Mouse (Mus musculus) ovary, postnatal 14 days (tissue): ENCODE data around the gene Ap4m1.
"Not testable (repeated sequence)": the region's sequence is repeated elsewhere in the genome, so short reads cannot be mapped to it uniquely, and the experiment has no call there.

Experiments
- DNase-seq: peaks from one replicate; pipeline ENCODE4 v3.0.0; 2022; ENCODE audit warnings: low spot score

Gene Ap4m1

GRCm38 (mm10) chr5:138195463-138195862, 23.7 kb downstream of the Ap4m1 start:
- no peak for DNase-seq

- no peak for DNase-seq
Measured at GRCm38 (mm10) chr5:138199576-138199975, 27.8 kb downstream of the Ap4m1 start.

- no peak for DNase-seq
Measured at GRCm38 (mm10) chr5:138202086-138202485, 30.3 kb downstream of the Ap4m1 start.

DNA sequence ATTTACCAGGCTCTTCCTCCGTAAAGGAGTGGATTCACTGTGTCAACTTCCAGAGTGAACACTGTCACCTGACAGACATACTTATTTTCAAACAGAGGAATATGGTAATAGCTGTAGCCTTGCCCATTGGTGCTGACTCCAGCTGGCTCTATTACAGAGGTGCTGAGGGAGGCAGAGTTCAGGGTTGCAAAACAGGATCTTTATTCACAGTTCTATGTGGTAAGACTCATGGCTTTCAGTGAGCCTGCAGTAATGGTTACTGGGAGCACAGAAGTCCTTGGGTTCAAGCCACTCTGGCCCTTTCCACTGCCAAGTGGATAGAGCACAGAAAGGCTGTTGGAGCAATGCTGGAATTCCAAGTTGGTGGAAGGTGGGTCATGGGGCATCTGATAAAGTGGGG, 35.5 kb downstream of the Ap4m1 start:
- DNase-seq, result no peak

DNA sequence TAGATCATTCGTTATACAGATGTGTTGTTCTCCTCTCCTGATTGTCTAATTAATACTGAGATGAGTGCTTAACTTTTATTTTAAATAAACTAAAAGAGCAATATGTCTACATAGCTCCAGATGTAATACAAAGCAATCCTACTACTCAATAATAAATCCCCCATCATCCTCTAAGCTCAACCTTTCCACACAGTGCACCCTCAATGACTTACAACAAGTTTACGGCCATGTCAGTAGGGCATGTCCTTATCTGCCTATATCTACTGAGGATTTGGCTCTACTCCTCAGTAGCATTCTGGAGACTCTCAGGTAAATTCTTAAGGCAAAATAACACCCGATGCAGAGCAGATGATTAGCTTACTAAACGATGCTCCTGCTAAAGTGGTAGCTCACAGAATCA, 36.1 kb downstream of the Ap4m1 start:
- DNase-seq, result no peak

DNA sequence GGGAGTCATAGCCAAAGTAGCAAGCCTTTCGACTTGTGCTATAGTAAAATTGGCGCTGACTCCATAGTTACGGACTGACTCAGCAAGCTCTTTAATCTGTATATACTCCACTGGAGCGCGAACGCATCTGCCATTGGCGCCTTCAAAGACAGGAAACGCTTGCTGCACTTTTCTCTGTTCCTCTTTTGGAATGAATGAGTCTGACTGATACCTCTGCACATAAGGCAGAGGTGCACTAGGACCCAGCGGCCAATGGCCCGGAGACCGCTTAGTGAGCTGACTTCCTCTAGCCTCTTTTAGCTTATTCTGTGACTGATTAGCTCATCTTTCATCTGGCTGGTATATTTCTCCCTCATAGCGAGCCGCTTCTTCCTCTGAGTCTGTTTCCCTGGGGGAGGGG, 44.8 kb downstream of the Ap4m1 start:
- not testable (repeated sequence) for DNase-seq

DNA sequence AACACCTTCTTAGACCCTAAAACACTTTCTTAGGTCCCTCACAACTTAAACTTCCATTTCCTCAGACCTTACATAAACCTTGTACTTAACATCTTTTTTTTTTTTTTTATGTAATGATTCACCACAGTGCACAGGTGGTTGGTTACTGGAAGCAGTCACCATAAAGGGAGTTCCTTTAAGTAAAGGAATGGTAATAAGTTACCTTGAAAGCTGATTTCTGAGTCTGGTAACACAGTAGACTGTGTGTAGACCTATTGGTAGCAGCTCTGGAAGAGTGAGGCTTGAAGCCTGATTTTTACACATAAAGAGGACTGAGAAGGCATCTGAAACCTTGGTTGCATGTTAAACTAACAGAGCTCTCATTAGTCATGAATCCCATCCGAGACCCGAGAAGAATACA, 48.1 kb downstream of the Ap4m1 start:
- DNase-seq, result no peak

DNA sequence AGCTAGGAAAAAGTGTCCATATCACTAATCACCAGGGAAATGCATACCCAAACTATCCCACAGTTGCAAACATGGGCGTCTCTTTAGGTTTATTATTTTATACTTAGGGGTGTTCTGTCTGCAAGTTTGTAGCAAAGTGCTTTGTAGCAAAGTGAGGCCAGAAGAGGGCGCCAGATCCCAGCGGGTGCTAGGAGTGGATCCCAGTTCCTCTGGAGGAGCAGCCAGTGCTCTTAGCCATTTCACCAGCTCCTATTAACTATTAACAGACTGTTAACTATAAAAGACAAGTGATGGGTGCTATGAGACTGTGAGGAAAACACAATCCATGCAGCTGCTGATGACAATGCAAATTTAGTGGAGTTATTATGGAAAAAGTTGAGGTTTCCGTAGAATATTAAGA, 50.3 kb downstream of the Ap4m1 start:
- DNase-seq, result peak; percentile 90

- no peak for DNase-seq
Measured at GRCm38 (mm10) chr5:138223287-138223686, 51.5 kb downstream of the Ap4m1 start.

DNA sequence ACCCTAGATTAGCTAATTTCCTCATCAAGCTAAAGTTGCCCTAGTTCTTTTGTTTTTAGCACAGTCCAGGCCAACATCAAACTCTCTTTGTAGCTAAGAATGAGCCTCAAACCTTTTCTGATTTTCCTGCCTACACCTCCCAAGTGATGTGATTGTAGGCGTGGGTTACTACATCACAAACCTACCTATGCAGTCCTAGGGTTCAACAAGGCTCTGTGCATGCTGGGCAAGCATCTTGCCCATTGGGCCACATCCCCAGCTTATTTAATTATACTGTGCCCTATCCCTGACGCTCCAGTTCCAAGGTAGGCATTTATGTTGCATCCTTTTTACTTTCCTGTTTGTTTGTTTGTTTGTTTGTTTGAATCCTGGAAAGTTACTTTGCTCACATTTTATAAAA, 53.9 kb downstream of the Ap4m1 start, which contains the start of gene Nxpe5:
TSS of gene Nxpe5 (plus strand) at position 199 of the 400 bp plus-strand sequence.
- DNase-seq, result no peak

DNA sequence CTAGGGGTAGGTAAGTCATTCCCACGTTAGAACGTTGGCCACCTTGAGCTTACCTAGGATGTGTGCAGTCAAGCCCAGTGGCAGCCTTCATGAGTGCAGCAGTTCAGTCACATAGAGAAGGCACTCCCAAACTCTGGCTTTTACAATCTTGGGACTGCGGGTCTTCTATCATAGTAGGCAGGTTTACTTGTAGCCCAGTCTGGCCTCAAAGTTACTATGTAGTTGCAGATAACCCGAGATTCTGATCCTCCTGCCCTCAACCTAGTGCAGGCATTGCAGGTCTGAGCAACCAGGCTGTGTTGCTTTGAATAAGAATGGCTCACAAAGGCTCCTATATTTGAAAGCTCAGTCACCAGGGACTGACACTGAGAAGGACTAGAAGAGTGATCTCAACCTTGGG, 54.7 kb downstream of the Ap4m1 start:
- no peak for DNase-seq

DNA sequence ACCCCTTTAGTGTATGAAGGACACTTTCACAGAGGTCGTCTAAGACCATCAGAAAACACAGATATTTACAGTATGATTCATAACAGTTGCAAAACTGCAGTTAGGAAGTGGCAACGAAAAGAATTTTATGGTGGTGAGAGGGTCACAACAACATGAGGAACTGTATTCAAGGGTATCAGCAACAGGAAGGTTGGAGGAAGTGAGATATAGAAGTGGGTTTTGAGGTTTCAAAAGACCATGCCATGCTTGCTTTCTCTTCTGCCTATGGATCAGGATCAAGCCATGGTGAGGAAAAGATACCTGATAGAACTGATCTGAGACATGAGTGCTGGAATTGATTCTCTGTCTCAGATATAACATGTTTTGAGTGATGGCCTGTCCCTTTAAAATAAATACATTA, 55.6 kb downstream of the Ap4m1 start:
- DNase-seq, result no peak

- peak; percentile 22 for DNase-seq
Measured at GRCm38 (mm10) chr5:138228026-138228425, 56.2 kb downstream of the Ap4m1 start.

- no peak for DNase-seq
Measured at GRCm38 (mm10) chr5:138229511-138229910, 57.7 kb downstream of the Ap4m1 start.
